Mouse (Mus musculus): Measurements from ENCODE around the gene Poc1a.
A peak's percentile ranks its signal among the peaks of the same experiment; 100 is the strongest.

The Poc1a gene

GRCm38 (mm10) chr9:106338462-106339172, 57.8 kb downstream of the Poc1a start:
- peak; percentile 87 for DNase-seq (ENCODE audit: low read depth, low spot score)

GRCm38 (mm10) chr9:106339173-106339558, 58.3 kb downstream of the Poc1a start:
- DNase-seq (ENCODE audit: low read depth, low spot score): no peak

GRCm38 (mm10) chr9:106339730-106340129, 58.9 kb downstream of the Poc1a start:
- no peak for DNase-seq (ENCODE audit: low read depth, low spot score)

- no peak for DNase-seq (ENCODE audit: low read depth, low spot score)
Observed at GRCm38 (mm10) chr9:106340501-106341312, 59.8 kb downstream of the Poc1a start.

- no peak for DNase-seq (ENCODE audit: low read depth, low spot score)
Observed at GRCm38 (mm10) chr9:106341313-106341686, 60.4 kb downstream of the Poc1a start.

- no peak for DNase-seq (ENCODE audit: low read depth, low spot score)
Observed at GRCm38 (mm10) chr9:106342573-106342972, 61.7 kb downstream of the Poc1a start.

GRCm38 (mm10) chr9:106345167-106345566, 64.3 kb downstream of the Poc1a start:
- DNase-seq (ENCODE audit: low read depth, low spot score): peak; percentile 21

GRCm38 (mm10) chr9:106345630-106346029, 64.8 kb downstream of the Poc1a start:
- no peak for DNase-seq (ENCODE audit: low read depth, low spot score)

- DNase-seq (ENCODE audit: low read depth, low spot score): no peak
Observed at GRCm38 (mm10) chr9:106348281-106348680, 67.4 kb downstream of the Poc1a start.

- DNase-seq (ENCODE audit: low read depth, low spot score): no peak
Observed at GRCm38 (mm10) chr9:106349075-106349474, 68.2 kb downstream of the Poc1a start.

- peak; percentile 60 for DNase-seq (ENCODE audit: low read depth, low spot score)
Observed at GRCm38 (mm10) chr9:106351178-106351577, 70.3 kb downstream of the Poc1a start.

- no peak for DNase-seq (ENCODE audit: low read depth, low spot score)
Observed at GRCm38 (mm10) chr9:106353779-106354178, 72.9 kb downstream of the Poc1a start.

- DNase-seq (ENCODE audit: low read depth, low spot score): no peak
Observed at GRCm38 (mm10) chr9:106354810-106355209, 73.9 kb downstream of the Poc1a start.

- DNase-seq (ENCODE audit: low read depth, low spot score): no peak
Observed at GRCm38 (mm10) chr9:106355217-106355974, 74.5 kb downstream of the Poc1a start.

GRCm38 (mm10) chr9:106355975-106356286, 75.1 kb downstream of the Poc1a start:
- DNase-seq (ENCODE audit: low read depth, low spot score): no peak

GRCm38 (mm10) chr9:106356323-106356844, 75.5 kb downstream of the Poc1a start:
- DNase-seq (ENCODE audit: low read depth, low spot score): no peak

GRCm38 (mm10) chr9:106357167-106357566, 76.3 kb downstream of the Poc1a start:
- no peak for DNase-seq (ENCODE audit: low read depth, low spot score)

GRCm38 (mm10) chr9:106359297-106359696, 78.4 kb downstream of the Poc1a start:
- no peak for DNase-seq (ENCODE audit: low read depth, low spot score)

GRCm38 (mm10) chr9:106361140-106361539, 80.3 kb downstream of the Poc1a start:
- no peak for DNase-seq (ENCODE audit: low read depth, low spot score)

- no peak for DNase-seq (ENCODE audit: low read depth, low spot score)
Observed at GRCm38 (mm10) chr9:106365333-106365732, 84.5 kb downstream of the Poc1a start.

GRCm38 (mm10) chr9:106366188-106366587, 85.3 kb downstream of the Poc1a start:
- no peak for DNase-seq (ENCODE audit: low read depth, low spot score)

GRCm38 (mm10) chr9:106367001-106367400, 86.1 kb downstream of the Poc1a start:
- DNase-seq (ENCODE audit: low read depth, low spot score): no peak
